Mouse (Mus musculus) WW6 (cell line): ENCODE measurements around the gene Prox1.

Experiments
- DNase-seq: peaks from one replicate; pipeline ENCODE4 v3.0.0-alpha.2; 2013; ENCODE audit warnings: low read depth, low spot score

Gene Prox1

GRCm38 (mm10) chr1:190143593-190143992 is 26.9 kb downstream of the Prox1 start:
- no peak for DNase-seq

DNA sequence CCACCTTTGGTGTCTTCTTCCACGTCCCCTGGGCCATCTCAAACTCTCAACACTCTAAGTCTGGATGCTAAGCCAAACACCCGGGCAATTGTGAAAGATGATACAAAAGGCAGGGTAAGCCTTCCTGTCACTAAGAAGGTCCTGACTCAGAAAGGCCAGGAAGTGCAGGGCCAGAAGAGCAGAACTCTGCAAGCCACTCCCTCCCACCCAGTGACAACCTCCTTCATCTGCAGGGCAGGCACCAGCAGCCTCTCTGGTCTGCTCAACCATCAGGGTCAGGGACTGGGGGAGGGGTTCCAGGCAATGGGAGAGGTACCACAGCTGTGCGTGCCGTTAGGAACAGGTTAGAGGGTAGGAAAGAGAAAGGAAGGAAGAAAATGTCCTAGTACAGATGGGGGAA is 27.9 kb downstream of the Prox1 start:
- DNase-seq, result no peak

GRCm38 (mm10) chr1:190140519-190140918 is 30.0 kb downstream of the Prox1 start:
- DNase-seq, result no peak

GRCm38 (mm10) chr1:190139711-190140405 is 30.7 kb downstream of the Prox1 start:
- no peak for DNase-seq

DNA sequence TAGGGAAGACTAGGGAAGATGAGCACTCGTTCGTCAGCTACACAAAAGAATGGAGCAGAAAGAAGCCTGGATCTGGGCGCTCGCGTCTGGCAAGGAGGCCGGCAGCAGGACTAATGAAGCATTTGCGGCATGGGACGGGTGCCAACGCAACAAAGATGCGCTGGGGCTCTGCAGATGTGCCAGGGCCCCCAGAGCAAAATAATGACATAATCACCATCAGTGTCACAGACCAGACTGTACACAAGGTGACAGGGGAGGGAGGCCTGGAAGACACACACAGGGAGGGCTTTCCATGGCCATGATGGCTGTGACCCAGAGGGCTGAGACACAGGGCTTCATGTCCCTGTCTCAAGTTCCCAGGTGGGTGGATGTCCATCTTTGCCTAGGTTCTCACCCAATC is 32.6 kb downstream of the Prox1 start:
- no peak for DNase-seq

- no peak for DNase-seq
These were observed 37.6 kb downstream of the Prox1 start for GRCm38 (mm10) chr1:190132897-190133296.

- no peak for DNase-seq
These were observed 39.6 kb downstream of the Prox1 start for GRCm38 (mm10) chr1:190130888-190131287.

- no peak for DNase-seq
These were observed 41.0 kb downstream of the Prox1 start for GRCm38 (mm10) chr1:190129553-190129952.

DNA sequence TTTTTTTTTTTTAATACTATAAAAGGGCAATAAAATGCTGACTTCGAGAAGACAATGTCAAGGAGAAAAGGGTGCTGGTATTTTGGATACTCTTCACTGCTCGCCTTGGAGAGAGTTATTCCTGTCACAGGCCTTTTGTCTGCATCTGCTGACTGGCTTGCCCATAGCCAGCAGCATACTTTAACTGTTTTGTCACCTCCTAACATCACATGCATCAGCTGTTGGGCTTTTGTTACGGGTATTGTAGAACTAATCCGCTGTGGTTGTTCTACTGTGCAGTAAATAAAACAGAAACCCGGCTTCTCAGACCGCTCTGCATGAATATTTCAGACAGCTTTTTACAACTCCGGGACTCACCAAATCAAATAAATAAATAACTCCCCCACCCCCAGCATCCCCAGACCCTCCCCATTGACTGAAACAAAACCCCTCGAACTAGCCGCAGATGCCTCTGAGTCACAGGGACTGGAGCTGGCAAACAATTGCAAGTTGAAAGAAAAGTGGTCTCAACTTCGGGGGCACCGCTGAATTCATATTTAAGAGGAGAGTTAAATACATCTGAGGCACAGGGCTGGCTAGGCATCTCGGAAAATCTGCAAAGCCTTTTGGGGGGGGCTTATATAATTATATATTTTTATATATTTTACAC is 41.7 kb downstream of the Prox1 start:
- DNase-seq, result no peak

DNA sequence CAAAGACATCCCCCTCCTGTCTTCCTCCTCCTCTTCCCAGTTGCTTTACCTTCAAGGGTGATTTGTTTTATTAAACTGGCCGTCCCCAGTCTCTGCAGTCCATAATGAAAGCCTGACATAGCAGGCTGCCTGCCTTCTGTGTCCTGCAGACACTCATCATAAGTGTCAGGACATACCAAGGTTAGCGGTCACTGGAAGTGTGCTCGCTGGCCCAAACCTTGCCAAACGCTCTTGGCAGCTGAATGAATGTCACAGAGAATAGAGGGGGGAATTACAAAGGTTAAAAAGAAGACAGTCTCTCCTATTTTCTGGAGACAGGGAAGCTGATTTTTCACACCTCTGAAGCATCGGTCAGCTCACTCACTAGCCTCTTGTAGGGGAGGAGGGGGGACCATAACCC is 42.6 kb downstream of the Prox1 start:
- no peak for DNase-seq

DNA sequence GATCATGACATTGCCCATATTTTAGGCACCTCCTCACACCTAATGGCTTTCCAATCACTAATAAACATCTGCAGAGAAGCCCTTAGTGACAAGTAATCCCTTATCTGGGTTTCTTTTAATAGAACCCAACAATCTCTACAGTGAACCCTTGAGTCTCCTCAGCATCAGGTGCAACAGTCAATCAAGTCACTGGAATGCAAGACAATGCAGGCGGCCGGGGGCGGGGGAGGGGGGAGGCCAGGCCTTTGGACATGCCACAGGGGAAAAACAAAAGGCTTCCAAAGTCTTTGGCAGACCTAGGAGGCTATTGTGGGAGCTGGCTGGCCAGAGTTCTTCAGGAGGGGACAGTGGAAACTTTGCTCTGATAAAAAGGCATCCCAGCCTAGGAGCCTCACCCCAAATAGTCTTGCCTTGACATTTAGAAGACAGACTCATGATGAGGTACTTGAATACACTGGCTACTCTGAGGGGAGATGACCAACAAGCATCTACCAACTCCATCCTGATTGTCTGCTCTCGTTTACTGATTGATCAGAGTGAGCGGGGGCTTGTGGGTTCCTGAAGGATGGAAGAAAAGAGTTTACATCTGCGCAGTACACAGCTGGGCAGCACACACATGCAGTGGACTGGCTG is 43.2 kb downstream of the Prox1 start:
- DNase-seq, result no peak

DNA sequence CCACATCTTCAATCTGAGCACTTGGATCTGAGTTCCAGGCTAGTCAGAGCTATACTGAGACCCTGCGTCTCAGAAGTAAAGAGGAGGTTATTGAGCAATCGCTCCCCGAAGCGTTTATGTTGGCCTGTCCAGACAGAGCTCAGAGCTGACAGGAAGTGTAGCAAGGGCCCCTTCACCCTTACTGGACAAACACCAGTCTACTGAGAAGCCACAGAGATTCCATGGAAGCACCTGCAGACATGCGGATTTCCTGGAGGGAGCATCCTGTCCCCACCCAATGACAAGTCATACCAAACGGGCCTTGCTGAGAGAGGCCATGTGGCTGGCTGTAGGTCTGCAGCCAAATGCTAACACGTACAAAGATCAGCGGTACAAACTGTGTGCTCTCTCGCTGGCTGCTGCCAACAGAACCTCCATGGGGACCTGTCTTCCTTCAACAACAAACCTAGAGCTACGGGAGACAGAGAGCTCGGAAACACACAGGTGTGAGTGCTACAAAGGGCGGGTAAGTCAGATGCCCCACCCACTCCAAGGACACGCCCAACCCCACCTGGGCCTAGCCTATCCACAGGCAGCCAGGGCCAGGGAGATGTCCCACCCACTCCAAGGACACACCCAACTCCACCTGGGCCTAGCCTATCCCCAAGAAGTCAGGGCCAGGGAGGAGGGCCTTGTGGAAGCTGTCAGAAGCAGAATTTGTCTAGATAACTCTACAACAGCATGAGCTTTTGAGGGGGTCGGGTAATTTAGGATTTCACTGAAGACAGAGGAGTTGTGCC is 45.4 kb downstream of the Prox1 start:
- no peak for DNase-seq

- no peak for DNase-seq
These were observed 47.1 kb downstream of the Prox1 start for GRCm38 (mm10) chr1:190123404-190123803.

DNA sequence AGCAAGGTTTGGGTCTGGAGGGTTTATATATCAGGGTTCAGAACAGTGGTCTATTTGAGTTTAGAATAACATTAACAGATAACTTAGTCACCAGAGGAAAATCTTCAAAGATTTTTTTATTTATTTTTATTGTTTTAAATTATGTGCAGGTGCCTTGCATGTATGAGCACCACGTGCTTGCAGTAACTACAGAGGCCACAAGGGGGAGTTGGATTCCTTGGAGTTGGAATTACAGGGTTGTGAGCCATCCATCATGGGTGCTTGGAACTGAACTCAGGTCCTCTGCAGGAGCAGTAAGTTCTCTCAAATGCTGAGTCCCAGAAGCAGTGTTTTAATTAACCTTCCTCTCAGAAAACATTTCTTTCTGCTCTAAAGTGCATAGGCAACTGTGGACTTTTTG is 54.5 kb downstream of the Prox1 start:
- DNase-seq, result no peak

DNA sequence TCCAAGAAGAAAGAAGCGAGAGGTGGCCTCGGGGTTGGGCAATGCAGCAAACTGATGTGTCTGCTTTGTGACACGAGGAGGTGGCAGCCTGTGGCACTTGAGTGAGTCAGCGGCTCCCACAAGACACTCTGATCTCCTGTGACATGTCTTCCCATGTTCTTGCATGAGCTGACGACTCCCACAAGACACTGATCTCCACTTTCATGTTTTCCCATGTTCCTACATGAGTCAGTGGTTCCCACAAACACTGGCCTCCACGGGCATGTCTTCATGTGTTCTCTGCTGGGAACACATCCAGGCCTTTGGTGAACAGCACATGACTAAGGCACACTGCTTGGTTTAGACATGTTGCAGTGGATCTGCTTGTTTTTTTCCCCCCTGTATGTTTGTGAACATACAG is 58.8 kb downstream of the Prox1 start:
- no peak for DNase-seq

DNA sequence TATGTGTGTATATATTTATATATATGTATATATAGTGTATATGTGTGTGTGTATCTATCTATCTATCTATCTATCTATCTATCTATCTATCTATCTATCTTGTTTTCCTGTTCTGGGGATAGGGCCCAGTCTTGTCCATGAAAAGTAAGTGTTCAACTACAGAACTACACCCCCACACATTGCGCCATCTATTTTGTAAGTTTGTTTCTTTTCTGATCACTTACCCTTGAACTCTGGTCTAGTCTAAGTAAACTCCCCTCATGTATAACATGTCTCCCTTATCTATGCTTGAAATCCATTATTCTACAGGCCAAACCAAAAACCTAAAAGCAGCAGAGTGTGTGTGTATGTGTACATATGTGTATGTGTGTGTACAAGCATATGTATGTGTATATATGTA is 62.9 kb downstream of the Prox1 start:
- DNase-seq, result no peak

DNA sequence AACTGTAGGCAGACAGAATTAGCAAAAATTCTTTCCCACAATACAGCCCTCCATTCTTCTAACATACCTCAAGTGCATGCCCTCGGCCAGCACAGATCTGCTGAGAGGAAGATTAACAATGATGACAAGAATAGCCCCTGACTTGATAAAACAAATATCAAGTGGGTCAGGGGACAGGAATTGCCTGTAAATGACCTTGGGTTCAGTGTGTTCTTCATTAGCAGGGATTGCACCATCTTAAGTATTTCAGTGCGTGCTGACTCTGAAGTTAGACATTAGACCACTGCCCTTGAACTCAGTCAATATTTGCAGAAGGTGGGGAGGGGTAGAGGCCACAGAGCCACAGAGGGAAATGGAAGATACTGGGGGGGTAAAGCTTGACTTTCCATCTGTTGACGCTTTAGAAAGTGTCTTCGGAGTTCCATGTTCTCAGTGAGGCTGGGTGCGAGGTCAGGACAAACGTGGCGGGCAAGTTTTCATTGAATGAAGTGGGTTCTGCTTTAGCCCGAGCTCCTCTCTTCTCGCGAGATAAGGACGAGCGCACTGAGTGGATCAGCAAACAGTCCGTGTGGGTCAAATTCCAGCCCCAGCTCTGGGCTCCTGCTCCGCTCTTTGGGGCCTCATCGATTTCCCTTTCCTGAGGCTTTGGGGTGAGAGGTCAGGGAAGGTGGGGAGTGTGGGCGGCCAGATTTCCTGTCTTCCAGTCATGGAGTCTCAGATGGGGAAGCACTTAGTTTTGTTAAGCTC is 63.7 kb downstream of the Prox1 start:
- DNase-seq, result no peak

DNA sequence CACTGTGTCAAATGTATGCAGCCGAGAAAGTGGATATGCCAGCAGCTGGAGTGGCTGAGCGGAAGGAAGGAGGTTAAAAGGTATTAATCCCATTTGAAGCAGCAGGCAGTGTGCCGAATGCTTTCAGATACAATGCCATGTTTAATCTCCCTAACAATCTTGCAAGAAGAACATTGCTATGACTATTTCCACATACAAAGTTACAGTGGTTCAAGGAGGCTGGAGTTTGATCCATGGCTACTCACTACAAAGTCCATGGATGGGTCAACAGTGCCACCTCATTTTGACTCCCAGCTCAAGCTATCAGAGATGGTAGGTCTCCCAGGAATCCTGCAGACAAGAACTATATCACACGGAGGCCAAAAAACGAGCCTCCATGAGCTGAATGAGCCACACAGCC is 64.5 kb downstream of the Prox1 start:
- DNase-seq, result no peak

DNA sequence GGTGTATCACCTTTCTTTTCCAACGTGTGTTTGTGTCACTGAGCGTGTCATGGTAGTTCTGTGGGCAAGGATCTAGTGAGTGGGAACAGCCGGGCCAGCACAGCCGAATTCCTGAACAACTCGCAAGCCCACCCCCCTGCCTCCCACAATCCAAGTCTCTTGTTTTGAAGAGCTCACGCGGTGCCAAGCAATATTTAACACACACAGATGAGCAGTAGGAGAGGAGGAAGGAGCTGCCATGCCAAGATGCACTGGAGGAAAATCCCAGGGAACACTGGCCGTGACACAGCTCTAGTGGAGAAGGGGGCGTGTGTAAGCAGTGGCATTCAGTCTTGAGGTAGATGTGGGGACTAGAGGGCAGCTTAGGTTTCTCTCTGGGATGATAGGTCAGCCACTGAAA is 77.2 kb downstream of the Prox1 start:
- DNase-seq, result no peak

- no peak for DNase-seq
These were observed 78.4 kb downstream of the Prox1 start for GRCm38 (mm10) chr1:190092076-190092475.

DNA sequence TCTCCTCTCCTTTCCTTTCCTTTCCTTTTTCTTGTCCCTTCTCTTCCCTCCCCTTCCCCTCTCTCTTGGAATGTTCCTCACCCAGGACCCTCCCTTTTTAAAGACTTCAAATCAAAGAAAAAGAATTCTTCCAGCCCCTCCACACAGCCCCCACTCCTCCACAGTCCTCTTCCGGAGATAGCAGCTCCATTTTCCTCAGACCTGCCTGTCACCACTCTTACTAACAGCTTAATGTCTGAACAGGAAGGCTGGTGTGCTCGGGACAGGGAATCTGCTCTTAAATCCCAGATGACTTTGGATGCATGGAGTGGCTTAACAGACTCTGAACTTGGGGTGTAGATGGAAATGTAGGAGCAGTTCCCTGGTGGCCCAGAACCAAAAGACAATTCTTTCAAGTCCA is 81.6 kb downstream of the Prox1 start:
- DNase-seq, result no peak

GRCm38 (mm10) chr1:190085703-190086102 is 84.8 kb downstream of the Prox1 start:
- DNase-seq, result no peak
